Mouse (Mus musculus) 416B (cell line): ENCODE results near the gene Tnfsf13b.
A peak's percentile ranks its signal among the peaks of the same experiment; 100 is the strongest.

Experiments used
- DNase-seq: peaks from one replicate; pipeline ENCODE4 v3.0.0; 2011; ENCODE audit warnings: low read depth

The Tnfsf13b gene

DNA sequence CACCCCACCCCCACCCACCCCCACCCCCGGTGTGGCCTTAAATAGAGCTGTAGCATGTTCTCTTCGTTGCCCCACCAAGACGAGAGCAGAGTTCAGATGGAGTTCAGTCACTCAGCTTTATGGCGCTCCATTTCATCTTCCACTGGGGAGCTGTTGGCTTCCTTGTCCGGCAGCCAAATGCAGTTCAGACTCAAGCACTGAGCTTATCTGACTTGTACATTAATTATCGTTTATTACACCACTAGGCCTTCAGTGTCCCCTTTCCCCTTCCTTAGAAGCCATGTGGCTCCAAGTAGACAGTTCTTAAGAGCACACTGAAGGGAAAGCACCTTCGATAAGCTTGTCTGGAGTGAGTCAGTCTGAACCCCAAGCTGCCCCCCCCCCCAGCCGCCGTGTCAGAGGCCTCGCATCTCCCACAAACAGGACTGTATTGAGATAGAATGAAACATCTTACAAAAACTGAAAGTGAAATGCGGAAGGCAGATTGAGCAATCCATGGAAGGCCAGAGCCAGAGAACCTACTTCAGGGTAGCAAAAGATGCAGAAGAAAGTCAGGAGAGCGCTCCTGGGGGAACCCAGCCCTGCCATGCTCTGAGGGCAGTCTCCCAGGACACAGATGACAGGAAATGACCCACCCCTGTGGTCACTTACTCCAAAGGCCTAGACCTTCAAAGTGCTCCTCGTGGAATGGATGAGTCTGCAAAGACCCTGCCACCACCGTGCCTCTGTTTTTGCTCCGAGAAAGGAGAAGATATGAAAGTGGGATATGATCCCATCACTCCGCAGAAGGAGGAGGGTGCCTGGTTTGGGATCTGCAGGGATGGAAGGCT lies at the start of gene Tnfsf13b:
TSS of gene Tnfsf13b (plus strand) at position 312 of the 830 bp plus-strand sequence.
- peak; percentile 44 for DNase-seq

DNA sequence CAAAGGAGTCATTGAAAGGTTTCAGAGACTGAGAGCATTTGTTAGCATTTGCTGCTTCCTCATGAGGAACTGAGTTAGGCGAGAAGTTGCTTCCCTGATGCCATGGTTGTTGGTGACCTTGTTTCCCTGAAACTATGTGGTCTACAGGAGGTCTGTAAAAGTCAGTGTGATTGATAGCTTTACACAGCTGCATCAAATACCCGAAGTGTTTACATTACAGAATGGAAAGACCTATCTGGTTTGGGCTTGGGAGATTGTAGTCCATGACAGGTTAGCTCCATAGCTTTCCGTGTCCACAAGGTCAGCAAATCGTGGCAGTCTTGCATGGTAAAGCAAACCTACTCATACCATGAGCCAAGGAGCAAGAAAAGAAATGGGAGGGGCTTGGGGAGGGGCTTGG lies 47.9 kb upstream of the Tnfsf13b start:
- DNase-seq = no peak

DNA sequence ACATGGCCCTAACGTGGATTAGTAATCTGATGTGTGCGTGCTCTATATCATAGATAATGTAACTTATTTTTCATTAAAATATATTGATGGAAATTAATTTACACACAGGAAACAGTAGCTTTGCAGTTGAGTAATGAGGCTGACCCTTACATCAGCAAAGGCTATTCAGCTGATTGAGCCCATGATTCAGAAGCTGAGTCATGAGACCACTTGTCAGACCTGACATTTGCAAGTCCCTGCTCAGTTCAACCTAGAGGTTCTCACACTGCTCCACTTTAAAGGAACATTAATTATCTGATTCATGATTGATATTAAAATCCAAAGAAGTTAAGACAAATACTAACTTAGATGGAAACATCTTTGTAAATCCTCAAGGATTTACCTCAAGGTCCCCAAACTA lies 46.3 kb upstream of the Tnfsf13b start:
- DNase-seq = peak; percentile 6

DNA sequence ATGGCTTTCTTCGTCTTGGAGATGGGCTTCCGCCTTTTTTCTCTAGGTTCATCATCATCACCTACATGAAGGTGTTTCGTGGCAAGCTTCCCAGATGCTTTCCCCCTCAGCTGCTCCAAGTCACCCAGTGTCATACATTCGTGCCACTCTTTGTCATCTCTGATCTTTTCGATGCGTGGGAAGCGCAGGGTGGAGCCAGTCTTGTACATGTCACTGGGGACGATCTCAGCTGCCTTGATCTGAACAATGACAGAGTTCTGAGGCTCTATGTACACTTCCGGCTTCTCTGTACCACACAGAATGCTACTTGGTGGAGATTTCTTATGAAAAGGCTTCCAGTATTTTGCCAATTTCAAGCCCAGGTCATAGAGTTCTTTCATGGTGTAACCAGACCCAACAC lies 34.4 kb upstream of the Tnfsf13b start:
- DNase-seq = no peak

DNA sequence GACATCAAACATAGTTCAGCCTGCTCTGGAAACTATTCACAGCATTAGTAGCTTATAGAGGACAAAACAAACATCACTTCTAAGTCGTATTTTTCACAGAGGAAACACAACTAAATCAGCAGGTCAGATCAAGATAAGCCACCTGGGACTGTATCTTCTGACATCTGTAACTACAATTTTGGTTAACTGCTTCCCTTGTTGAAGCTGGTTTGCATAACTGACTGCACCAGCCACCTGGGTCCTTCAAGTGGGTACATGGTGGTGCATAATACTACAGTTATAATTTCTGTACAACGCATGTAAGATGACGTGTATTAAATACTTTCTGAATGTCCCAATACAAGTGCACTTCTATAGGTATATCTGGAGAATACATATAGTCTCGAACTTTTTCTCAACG lies 31.0 kb upstream of the Tnfsf13b start:
- DNase-seq = no peak

DNA sequence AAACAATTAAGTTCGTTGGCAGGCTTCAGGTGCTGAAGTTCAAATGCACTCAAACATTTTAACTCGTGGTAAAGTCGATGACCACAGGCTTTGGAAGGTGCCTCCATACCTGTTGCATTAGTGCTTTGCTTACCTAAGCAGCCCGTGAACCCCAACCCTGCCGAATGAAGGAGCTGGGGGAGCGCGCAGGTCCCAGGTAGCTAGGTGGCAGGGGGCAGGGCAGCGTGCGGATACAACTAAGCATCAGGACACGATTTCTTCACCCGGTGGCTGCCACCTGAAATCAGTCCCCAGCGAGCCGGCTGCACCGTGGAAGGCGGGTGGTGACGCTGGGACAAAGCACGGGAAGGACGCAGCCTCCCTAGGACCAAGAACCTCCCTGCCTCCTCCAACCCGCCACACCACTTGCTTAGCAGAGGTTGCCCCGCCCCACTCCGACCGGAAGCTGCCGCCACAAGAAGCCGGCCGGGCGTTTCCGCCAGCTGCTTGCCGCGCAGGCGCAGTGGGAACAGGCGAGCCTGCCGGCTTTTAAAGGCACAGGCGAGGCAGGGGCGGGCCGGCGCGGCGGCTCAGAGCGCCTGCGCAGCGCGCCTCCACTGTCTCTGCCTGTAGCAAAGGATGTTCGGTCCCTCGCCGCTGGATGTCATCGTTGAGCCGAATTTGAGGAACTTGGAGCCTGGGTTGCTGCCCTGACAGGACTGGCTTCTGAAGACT lies 30.2 kb upstream of the Tnfsf13b start:
- peak; percentile 97 for DNase-seq

DNA sequence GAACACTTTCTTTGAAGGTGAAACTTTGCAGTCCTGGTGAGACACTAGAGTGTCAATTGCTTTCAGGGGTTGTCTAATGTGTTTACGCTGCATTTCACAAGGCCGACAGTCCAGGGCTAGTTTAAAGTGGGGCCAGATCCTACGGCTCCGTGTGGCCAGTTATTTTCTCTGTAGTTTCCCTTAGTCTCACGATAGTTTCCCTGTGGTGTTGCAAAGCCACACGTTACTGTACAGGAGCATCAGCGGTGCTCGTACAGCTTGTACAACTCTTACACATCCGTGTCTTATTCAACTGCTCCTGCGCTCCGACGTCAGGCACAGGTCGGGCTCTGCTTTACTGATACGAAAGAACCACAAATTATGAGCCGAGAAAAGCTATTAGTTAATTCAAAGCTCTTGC lies 29.3 kb upstream of the Tnfsf13b start:
- peak; percentile 82 for DNase-seq

DNA sequence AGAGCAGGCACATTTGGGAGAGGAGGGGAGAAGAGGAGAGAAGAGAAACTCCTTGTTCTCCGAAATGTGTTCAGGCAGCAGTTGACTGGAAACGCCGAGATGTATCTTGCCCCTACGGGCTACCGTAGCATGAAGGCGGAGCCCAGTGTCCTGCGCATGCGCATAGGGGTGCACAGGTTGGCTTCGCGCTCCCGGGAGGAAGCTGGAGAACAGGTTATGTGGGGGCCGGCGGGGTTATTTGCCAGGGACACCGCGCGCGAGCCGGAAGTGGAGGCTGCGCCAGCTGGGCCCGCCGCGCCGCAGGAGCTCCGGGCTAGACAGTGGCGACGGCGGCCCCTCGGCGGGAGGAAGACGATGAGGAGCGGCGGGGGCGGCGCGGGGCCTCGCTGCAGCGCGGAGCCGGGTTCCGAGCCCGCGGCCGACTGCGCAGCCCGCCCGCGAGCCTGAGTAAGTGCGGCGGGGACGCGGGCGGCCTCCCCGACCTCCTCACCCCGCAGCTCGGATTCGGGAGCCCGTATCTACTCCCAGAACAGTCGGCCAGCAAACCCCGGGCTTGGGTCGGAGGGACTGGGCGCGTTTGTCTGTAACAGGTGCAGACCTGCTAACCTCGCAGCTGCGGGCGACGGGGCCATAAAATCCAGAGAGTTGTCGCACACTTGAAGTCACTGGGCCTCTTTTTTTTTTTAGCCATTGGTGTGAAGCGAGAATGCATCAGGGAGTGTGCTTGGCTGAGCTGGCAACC lies 28.5 kb upstream of the Tnfsf13b start, which contains the start of the genes Lig4 and Abhd13:
TSS of gene Lig4 (minus strand) at position 114 of the 742 bp plus-strand sequence.
TSS of gene Abhd13 (plus strand) at position 135 of the 742 bp plus-strand sequence.
- peak; percentile 96 for DNase-seq

DNA sequence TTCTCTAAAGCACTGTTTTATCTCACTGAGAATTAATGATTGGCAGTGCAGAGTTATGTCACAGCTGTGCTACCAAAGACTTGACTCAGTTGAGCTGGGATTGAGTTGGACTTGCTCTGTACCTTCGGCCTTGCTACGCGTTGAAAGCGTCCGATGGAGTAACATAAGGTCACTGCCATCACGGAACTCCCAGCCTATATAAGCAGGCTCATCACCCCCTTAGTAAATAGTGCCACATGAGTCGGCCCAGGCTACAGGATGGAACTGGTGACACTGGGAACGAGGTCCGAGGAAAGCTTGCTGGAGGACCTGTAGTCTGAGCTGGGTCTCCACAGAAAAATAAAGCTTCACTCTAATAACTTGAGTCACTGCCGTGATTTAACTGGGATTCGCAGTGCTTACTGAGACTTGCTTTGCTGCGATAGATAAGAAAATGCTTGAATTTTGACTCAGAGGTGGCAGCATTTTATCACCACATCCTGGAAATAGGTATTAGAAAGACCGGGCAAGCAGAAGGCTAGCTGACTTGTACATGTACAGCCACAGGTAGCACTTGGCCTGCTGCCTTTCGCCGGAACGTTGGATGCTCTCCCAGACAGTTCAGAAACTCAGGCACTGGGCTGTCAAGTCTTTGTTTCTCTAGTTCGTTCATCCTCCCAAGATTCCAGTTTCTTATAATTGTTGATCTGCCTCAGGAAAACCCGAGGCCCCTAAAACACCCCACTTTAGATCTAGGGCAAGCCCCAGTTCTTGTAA lies 27.6 kb upstream of the Tnfsf13b start:
- no peak for DNase-seq

DNA sequence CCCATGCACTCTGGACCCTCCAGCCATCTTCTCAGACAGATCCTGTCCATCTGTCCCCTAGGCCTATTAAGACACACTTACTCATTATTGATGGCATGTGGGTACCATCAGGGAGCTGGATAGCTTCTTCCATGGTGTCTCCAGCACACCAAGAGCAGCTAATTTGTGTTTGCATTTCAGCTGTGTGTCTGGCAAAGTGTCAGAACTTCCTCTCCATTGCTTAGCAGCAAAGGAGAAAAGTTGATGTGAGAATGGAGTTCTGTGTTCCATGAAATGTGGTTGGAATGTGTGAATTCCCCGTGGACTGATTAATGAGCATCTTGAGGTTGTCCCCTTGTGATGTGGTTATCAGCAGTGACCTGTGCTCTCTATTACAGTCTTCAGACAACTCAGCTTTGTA lies 26.5 kb upstream of the Tnfsf13b start:
- no peak for DNase-seq

DNA sequence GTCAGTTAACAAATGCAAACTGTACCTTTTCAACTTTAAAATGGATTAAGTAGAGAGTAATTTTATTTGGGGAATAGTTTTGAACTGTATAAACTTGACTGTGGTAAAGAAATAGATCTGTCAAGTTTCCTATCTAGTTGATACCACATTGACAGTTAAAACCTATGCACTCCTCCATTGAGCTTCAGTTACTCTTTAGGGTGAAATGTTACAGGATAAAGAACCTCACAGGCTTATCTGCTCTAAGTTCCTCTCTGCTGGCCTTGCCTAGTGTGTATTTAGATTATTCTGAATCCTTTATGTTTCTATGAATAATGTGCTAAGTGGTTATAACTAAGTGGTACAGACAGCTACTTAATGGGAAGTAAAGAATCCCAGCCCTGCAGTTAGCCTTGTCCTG lies 26.1 kb upstream of the Tnfsf13b start:
- no peak for DNase-seq

DNA sequence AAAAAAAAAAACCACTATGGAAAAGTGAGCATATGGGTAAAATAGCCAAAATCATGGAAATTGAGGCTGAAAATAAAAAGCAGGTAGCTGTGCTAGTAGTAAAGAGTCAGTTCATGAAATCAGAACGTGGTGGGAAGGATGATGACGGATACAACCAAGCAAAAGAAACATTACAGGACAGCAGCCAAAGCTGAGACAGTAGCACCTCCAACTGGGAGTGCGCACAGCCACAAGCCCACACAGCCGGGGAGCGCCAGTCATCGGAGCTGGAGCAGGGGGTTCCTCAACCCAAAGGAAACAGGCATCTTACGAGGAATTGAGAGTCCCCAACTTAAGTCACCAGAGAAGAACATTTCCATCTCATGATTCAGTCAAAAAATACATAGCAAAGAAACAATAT lies 2.2 kb upstream of the Tnfsf13b start:
- no peak for DNase-seq

DNA sequence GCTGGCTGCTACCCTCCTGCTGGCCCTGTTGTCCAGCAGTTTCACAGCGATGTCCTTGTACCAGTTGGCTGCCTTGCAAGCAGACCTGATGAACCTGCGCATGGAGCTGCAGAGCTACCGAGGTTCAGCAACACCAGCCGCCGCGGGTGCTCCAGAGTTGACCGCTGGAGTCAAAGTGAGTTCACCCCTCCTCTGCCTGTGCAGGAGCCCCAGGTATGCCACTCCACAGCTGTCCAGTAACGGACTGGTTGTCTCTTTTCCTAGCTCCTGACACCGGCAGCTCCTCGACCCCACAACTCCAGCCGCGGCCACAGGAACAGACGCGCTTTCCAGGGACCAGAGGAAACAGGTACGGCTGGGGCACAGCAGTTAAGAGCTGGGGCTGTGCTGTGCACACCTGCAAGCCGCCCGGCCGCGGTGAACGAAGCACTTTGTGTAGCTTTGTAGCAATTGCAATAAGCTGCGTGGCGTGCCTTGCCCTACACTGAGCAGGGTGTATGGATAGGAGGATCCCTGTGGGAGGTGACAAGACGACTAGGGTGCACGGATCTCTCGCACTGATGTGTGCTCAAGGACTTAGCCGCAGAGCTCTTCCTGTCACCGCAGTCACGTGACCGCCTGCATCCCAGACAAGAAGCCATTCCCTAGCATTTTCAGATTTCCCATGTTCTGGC lies 856 bp downstream of the Tnfsf13b start:
- DNase-seq = no peak

DNA sequence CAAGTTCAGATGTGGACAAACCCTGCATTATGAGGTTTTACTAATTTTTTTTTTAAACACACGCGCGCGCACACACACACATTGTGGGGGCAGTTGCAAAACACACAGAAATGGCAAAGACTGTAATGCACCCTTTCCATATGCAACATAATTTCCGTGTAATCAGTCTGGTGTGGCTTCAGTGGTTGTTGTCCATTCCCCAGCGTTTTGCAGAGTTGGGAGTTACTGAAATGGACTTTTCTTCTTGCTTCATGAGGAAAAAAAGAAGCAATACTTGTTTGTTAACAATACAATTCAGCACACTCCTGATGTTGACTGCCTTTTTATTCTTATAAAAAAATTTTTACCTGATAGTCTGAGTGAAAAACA lies 1.4 kb downstream of the Tnfsf13b start:
- DNase-seq = peak; percentile 4

DNA sequence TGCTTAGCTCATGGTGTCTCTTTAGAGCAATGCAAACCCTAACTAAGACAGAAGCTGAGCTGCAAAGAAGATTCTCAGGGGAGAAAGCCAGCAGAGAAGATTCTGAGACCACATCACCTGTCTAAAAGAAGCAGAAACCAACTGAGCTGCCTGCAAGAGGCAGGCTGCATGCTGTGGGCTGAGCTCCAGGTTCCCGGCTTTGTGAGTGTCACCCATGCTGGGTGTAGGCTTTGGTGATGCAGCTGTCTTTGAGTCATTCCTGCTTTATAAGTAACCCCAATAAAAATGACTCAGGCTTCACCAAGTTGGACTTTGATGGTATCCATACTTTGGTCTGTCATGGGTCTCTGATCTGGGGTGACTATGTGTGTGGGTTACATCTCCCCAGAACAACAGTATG lies 10.0 kb downstream of the Tnfsf13b start:
- no peak for DNase-seq

DNA sequence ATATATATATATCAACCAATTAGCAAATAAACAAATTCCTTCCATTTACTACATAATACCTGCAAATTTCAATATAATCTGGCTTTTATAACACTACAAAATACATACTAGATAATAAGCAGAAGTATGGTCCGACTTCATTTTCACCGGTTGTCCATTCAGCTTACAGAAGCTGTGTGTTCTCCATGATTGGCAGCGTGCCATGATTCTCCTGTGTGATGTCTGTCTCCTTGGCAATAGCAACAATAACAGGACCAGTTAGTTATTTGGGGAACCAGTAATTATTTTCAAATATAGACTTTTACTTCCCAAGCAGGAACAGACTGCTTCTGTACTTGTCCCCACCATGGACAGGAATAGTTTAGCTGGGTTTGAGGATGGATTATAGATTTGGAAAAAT lies 11.0 kb downstream of the Tnfsf13b start:
- no peak for DNase-seq

DNA sequence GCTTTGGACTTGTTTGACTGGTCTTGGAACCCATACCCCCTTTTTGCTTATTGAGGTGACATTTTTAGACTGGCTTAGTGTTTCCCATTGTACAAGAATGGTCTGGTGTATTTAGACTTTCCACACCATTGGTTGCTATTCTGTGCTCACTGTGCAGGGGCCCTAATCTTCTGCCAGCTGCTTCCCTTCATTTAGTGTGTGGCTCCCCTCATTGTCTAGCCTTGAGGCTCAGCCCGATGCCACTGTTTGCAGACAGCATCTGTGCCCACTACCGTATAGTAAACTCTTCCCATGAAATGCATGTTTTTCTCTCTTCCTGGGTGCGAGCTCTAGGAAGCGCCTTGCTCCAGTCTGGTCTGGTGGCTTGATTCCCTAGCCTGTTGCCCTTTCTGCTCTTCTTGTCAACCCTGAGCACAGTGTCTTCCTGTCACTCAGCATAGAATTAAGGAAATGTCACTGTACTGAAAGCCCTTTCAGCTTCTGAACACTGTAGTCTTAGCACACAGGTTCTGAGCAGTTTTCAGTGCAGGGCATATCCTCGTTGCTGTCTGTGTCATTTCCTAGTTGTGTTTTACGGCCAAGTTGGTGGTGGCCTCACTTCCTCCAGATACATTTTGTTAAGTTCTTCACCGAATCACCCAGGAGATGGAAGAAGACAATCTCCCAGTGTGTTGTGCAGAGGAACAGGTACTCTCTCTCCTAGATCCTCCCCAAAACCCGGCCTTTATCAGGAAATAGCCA lies 24.2 kb downstream of the Tnfsf13b start:
- no peak for DNase-seq

DNA sequence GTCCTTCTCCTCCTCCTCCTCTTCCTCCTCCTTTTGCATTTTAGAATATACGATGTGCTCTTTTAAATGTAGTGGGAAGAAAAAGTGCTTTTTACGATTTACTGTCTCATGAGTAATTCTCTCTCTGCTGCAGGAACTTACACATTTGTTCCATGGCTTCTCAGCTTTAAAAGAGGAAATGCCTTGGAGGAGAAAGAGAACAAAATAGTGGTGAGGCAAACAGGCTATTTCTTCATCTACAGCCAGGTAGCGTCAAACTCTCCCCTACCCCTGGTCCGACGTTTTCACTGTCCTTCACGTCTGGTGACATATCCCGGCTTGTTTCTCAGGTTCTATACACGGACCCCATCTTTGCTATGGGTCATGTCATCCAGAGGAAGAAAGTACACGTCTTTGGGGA lies 24.9 kb downstream of the Tnfsf13b start:
- DNase-seq = no peak

DNA sequence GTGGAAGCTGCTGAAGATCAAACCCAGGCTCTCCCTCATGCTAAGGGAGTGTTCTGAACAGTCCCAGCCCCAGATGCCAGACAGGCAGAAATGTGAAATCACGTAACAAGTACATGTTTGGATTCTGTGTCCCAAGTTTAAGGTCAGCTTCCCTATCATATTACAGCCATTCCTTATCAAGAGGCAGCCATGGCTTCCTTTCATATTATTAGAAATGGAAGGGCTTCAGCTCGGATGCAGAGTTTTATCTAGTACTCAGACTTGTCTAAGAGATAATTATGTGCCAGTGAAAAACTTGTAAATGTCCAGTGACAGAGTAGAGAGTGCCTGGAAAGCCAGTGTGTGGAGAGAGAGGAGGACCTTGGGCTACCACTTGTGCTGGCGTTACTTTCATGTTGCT lies 34.6 kb downstream of the Tnfsf13b start:
- DNase-seq = no peak

DNA sequence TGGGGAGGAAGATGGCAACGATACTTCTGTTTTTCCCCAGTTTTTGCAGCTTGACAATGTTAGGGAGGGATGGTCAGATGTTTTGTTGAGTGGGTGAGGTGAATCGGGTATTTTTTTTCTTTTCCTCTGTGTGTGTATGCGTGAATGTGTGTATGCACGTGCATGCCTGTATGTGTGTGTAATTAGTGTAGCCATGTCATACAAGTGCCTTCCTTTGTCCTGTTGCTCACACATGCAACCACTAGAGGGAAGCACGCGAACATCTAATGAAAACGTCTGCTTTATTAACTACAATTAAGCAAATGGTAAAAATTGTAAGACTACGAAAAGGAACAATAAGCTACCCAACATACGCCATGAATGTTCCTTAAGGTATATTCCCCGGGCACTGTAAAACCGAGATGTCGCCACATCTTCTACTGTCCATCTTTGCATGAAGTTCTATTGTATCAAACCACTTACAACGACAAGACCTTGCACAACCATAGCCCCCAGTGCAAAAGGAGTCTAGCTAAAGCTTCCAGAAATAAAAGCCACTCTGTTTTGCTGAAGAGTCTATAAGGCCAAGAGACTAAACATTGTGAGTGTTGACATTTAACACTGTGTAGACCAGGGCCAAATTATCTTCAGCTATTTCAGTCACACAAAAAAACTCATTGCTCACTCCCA lies 37.7 kb downstream of the Tnfsf13b start:
- peak; percentile 54 for DNase-seq
